Mouse (Mus musculus) megakaryocyte-erythroid progenitor cell, adult 5-6 weeks (primary cell): ENCODE results near the gene Dffa. TPM values are rescaled to one million over a fixed set of nuclear protein-coding genes. Genes with fewer than 3 reads are reported as not detected.
"Not testable (repeated sequence)": the region's sequence is repeated elsewhere in the genome, so short reads cannot be mapped to it uniquely, and the experiment has no call there.

Source experiments
- ATAC-seq: replicated peaks from 2 replicates; pipeline ENCODE4 v1.8.0; 2016; ENCODE audit warnings: mild to moderate bottlenecking, inconsistent platforms; ENCODE audit not compliant: severe bottlenecking, poor library complexity, low FRiP score, low TSS enrichment
- total RNA-seq, 2 experiments: library from RNA; stranded (forward) in 1 of 2; stranded (reverse) in 1 of 2; fragments of 200-1000, 215-1000 nt in 1 of 2; fragments of >200 nt in 1 of 2; fragmentation: Nextera tagmentation in 1 of 2; gene quantifications; 2 replicates each; pipeline ENCODE4 v1.2.3; 2014 to 2017

The Dffa gene
- total RNA-seq, 2 experiments from 2014 or later, result 25.6 to 27.6 TPM

DNA sequence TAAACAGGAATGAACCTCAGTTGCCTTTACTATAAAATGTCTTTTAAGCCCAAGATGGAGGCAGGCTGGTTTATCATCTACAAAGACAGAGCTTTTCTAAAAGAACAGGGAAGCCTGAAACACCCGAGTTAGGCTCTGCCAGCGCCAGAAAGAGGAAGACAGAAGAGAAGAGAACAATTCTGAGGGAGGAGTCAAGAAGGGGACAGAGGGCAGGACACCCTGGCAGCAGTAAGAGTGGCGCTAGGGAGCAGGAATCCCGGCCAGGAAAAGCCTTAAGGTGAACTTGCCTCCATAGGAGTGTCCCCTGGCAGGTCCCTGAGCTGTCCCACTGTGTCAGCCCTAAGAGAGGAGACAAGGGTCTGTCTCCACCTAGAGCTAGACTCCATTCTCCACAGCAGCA, 39.6 kb downstream of the Dffa start:
- no peak for ATAC-seq

DNA sequence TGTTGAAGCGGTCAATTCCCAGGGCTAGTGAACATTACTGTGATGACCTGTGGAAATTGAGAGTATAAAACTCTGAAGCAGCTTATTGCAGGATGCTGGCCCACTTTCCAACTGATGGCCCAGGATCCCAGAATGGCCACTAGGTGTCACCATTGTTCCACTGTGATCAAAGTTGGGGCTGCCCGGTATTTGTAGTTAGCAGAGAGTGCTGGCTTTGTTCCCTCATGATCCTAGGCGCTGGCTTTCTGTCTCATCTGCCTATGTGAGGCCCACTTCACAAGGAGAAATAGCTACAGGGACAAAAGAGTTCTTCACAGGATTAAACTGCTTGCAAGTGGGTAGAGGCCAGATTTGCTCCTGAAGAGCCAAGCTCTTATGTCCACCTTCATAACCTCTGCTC, 40.5 kb downstream of the Dffa start:
- ATAC-seq, result peak; percentile 89

DNA sequence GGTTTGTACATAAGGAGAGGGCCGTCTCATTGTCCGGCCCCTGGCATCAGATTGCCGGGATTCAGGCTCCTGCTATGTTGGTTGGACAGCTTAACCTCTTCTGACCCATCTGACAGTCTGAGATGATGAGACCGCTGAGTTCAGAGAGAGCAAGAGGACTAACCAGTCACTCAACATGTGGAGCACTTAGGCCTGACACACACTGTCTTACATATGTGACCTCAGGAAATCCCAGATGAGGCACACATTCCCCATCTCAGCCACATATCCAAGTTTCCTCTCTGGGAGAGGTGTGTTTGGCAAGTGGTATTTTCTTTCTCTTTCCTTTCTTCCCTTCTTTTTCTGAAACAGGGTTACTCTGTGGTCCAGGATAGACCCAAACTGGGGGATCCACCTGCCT, 41.2 kb downstream of the Dffa start:
- ATAC-seq, result no peak

DNA sequence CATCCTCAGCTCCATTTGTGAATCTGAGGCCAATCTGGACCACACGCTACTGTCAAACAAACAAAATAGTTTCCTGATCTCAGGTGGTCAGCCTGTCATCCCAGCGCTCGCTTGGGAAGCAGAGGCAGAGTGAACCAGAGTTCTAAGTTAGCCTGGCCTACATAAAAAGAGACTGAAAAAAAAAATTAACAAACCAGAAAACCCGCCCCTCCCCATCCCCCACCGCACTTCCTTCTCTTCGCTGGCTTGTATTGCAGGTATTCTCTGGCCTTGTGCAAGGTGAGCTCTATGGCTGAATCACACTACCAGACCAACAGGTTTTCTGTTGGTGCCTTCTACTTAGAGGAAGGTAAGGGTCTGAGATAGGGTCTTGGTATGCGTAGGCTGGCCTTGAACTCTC, 43.6 kb downstream of the Dffa start:
- no peak for ATAC-seq

DNA sequence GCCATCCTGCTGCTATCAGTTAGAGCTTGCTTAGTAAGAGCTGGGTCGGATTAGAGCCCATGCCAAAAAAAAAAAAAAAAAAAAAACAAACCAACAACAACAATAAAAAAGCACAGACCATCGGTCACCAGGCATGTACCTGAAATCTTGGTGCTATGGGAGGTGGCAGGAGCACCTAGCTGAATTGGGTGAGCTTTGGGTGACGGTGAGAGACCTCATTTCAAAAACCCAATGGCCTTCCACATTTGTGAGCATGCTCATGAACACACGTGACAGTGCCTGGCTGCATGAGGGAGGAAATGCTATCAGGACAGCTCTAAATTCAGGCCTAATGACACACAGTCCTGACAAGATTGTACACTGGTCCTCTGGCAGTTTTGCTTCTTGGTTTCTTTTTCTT, 44.1 kb downstream of the Dffa start:
- ATAC-seq, result no peak

DNA sequence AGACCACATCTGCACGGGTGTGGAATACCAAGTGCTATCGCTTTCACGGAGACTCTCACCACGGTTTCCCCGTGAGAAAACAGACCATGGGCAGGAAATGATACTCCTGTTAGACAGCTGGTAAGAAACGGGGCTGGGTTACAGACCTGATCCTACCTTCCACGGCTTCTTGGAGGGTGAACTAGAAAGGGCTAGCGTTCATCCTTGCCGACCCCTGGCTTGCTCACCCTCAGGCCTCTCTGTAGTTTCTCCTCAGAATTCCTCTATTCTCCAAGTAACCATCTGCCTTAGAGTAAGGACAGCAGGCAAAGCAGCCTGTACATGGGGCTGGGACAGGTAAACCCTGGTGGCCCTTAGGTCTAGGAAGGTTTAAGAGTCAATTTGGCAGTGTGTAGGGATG, 45.2 kb downstream of the Dffa start:
- ATAC-seq, result no peak

DNA sequence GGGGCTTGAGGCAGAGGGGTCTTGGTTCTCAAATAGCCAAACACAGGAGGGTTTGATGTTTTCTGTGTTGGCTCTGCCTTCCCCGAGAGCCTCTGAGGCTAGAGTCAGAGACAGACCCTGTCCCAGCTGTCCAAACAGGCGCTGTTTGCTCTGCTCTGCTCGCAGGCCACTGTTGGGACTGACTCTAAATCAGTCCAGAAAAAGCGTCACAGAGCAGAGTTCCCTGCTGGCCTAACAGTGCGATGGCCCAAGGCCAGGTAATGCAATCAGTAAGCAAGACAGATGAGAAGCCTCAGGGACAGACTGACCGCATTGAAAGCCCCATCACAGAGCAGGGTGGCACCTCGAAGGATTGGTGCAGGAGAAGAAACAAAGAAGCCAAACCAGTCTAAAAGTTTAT, 45.7 kb downstream of the Dffa start:
- no peak for ATAC-seq

DNA sequence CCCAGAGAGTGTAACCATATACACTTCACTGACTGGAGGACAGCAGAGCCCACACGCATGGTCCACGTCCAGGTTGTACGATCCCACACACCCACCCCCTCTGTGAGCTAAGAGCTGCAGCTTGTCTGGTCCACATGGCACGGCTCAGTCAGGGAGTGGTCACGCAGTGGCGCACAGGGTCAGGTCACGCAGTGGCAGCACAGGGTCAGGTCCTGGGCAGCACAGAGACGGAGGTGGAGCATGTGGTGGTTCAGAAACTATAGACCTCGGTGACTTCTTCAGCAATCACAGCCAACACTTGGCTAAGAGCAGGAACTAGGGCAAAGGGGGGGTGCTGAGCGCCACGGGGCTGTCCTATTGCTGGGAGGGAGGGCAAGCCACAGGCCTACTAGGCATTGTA, 46.3 kb downstream of the Dffa start:
- no peak for ATAC-seq

DNA sequence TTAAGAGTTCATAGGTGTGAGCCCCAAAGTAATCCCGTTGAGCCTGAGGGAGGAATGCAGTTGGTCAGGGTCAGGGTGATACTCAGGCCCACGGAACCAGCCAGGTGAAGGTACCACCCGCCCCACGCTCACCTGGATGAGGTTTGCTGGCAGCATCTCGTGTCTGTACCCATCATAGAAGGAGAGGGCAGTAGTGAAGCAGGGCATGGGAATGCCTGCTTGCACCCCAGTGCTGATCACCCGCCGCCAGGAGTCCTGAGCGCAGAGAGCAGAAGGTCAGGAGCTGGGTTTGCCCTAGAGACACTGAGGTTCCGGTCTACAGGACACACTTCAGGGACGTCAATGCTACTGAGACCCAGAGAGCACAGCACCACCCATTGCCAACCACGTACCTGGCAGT, 46.8 kb downstream of the Dffa start:
- ATAC-seq, result no peak

DNA sequence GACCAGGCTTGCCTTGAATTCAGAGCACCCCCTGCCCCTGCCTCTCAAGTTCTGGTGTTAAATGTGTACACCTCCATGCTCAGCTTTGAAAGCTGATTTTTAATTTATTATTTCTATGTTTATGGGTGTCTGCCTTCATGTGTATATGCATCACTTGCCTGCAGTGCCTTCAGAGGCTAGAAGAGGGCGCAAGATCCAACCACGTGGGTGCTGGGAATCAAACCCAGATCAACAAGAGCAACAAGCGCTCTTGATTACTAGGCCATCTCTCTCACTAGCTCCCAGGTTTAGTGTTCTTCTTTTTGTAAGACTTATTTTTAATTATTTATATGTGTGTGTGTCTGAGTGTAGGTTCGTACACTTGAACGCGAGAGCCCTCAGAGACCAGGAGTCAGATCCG, 50.9 kb downstream of the Dffa start:
- ATAC-seq, result no peak

DNA sequence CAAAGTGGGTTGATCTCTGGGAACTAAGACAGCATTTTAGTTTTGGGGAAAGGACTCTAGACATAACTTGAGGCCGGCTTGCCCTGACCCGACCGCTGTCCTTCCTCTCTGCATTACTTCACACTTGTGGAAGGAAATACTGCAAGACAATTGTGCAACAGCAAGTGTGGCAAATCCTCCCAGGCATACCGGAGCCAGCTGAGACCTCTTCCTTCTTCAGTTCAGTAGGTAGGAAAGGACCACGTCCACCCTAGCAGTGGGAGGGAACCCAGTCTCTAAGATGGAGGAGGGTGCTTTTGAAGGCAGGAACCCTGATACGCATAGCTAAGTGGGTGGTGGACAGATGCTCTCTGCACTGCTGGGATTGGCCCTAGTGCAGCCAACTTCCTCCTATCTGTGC, 51.8 kb downstream of the Dffa start:
- no peak for ATAC-seq

DNA sequence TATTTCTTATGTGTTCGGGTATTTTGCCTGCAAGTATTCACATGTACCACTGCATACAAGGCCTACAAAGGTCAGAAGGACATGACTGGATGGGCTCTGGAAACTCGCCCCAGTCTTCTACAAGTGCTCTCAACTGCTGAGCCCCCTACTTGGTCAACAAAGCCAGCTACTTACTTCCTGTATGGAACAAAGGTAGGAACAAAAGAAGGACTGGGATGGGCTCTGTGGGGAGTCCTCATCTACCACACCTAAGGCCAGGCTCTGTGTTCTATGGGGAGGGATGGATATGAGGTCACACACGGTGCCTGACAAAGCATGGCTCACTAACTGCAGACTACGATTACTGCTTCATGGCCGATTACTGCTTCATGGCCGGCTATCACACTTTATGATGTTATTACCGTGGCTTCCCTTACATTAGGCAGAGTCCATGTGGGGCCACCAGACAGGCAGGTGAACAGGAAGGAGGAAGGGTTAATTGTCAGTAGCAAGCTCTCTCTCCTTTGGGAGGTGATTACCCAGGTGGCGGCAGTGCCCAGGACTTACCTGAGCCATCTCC, 53.5 kb downstream of the Dffa start:
- ATAC-seq, result no peak

DNA sequence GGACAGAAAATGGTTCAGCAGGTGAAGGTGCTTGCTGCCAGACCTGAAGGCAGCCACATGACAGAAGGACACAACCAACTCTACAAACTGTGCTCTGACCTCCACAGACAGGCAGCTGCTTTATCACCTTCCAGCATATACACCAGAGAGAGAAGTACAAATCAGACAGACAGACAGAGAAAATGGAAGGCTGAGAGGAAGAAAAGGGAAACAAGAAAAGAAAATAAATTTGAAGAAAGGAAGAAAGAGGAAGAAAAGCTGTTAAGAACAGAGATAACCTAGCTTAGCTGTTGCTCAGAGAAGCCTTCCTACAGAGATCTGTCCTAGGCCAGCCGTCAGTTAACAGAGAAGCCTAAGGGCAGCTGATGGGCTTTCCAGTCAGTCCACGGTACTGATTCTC, 55.3 kb downstream of the Dffa start:
- no peak for ATAC-seq

DNA sequence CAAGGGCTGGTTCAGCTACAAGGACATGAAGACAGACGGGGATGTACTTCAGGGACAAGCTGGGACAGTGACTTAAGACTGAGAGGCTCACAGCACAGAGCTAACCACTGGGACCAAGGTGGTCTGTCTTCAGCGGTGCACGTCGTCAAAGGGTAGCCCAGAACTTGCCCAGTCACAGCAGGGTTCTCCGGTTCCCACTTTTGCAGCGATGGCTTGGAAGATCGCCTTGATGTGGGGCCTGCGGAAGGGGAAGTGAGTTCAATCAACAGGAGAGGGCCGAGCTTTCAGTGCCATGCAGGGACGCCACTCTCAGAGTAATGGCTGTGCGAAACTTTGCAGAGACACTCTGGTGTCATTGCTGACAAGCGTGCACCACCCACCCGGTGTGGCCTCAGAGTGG, 55.9 kb downstream of the Dffa start:
- no peak for ATAC-seq

DNA sequence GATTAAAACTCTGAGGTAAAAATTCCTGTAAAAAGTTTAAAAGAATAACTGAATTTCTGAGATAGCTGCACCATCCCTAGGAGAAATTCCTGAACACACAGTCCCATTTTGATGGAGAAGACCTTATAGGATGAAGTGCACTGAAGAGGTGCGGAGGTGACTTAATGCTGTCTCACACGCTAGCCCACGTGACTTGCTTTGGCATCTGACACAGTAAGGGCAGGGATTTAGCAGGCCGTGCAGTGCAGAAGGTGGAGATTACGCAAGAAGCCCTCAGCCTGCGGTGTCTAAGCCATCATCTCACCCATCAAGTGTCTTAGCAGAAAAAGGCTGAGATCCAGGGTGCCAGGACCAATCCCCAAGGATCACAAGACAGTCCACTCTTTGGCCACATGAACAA, 57.2 kb downstream of the Dffa start:
- ATAC-seq, result no peak

DNA sequence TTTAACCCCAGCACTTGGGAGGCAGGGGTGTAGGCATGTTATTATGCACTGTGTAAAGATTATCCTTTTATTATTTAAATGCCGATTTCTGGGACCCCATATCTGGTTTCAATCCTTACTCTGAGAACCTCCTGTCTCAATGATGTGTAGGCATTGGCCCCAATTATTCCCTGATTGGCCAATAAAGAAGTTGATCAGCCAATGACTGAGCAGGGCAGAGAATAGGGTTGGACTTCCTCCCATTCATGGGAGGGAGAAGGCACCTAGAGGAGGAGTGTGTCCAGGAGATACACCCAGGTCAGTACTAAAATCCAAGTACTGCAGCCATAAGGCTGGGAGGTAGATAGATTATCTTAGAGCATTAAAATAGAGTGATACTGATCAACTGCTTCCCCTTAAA, 59.2 kb downstream of the Dffa start:
- no peak for ATAC-seq

DNA sequence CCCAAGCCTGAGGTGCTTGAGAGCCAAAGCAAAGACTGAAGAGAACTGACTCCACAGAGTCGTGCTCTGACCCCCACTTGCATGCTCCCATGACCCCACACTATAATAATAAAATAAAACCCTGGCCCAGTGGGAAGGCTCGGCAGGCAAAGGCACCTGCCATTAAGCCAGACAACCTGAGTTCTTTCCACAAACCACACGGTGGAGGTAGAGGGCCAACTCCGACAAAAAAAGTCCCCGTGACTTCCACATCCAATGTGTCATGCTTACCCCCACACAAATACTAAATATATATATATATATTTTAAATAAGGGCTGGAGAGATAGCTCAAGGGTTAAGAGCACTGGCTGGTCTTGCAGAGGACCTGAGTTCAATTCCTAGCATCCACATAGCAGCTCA, 60.2 kb downstream of the Dffa start:
- ATAC-seq, result no peak

DNA sequence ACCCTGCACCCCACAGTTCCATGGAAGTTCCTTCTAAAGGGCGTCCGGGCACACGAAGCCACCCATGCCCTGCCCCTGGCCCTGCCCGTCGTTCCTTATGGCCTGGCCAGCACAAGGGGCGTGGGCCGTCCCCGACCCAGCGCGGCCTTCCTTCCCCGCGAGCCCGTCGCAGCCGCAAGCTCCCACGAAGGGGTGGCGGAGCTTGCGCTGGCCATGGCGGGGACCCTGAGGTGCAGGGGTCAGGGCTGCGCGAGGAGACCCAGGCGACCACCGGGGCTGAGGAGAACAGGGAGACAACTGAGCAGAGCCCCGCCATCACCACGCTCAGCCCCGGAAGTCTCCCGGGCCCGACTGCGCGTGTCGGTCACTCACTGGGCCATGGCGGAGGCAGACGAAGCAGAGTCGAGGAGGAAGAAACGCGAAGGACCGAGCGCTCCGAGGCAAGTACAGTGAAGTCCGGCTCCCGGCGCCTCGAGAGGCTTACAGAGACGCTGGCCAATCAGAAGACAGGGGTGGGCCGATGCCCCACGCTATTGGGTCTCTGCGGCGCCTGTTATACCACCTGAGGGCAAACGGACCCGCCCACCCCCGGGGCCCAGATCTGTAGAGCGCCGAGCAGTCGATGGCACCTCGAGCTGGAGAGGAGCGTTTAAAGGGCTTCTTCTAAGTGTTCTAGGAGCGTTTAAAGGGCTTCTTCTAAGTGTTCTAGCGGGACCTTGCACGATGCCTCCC, 62.4 kb downstream of the Dffa start, which contains the start of gene Pgd:
Gene Pgd (minus strand): TSS at position 557 of the 732 bp plus-strand sequence.
- ATAC-seq, result peak; percentile 97

DNA sequence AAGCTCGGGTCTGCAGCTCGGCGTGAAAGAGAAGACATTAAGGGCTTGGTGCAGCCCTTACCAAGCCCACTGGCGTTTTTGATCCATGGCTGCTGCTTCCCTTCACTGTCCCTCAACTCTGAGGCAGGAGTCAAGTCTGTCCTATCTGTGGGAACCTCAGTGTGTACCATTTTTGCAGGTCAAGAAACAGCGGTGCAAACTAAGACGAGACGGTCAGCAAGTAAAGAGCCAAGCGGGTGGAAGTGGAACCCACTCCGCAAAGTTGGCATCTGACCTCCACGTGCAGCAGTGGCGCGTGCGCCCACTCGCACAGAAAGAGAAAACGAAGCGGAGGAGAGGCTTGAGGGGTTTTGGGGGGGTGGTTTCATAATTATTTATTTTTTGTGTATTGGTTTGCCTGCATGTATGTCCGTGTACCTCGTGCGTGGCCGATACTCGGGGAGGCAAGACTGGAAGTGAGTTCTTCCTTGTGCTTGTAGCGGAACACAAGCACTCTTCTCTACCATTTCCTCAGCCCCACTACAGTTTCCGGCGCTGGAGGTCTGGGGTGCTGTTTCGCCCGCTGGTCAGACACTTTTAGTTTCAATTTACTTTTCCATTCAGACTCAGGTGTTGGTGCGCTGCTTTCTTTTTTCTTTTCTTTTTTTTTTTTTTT, 63.1 kb downstream of the Dffa start:
- ATAC-seq, result 0 out of 2 replicates have a peak, but pooled peaks have one; percentile 13

DNA sequence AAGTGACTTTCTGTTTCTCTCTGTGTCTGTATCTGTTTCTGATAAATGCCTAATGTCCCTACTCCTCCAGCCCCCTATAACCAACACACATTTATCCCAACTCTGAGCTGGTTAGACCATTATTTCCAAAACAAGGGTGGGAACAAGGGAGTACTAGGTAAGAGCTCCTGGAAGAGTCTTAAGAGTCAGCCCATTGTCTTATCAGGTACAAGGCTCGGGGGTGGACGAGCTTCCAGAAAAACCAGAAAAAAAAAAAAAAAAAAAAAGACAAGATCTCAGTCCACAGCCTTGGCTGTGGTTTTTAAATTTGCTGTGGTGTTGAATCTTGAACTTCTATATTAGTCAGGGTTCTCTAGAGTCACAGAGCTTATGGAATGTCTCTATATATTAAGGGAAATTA, 64.1 kb downstream of the Dffa start:
- ATAC-seq, result no peak

DNA sequence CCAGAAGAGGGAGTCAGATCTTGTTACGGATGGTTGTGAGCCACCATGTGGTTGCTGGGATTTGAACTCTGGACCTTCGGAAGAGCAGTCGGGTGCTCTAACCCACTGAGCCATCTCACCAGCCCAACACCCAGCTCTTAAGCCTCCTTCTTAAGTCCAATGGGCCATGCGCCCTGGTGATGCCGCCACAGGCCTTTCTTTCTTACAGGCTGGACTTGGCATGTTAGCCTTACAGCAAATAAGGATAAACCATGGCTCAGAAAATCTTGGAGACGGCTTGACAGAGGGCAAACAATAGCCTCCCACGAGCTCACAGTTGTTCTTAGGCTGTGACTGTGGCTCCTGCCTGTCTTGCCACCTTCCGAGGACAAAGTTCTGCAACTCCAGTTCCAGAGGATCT, 66.0 kb downstream of the Dffa start:
- not testable (repeated sequence) for ATAC-seq
